Mouse (Mus musculus) 3T3-L1 (cell line): ENCODE results near the gene Fpr-rs6.

ENCODE experiments used
- DNase-seq: peaks from one replicate; pipeline ENCODE4 v3.0.0-alpha.2; 2015; ENCODE audit warnings: low read depth, low spot score

Fpr-rs6 gene

GRCm38 (mm10) chr17:20182997-20183396 is at the start of gene Fpr-rs6:
TSS of gene Fpr-rs6 (minus strand) at chr17:20183097.
- DNase-seq: no peak
